Mouse (Mus musculus) midbrain, embryonic 14.5 days (tissue): ENCODE measurements at regions not wholly inside any gene's neighbourhood (a gene's known extent, or its start where the extent isn't known, plus 50 kb on each side); places are given as distances from the start of the nearest gene placed in this dataset.
"Not testable (repeated sequence)": the region's sequence is repeated elsewhere in the genome, so short reads cannot be mapped to it uniquely, and the experiment has no call there.

Experiments
- ATAC-seq: fragments of 200-750 bp; cut with Nextera tagmentation; 2 replicates; pipeline ENCODE4 v1.8.0; 2017; ENCODE audit warnings: moderate number of reproducible peaks, moderate library complexity; ENCODE audit not compliant: low FRiP score, low TSS enrichment
- DNase-seq: peaks from one replicate; pipeline ENCODE4 v3.0.0-alpha.2; 2015
- H3K27ac ChIP-seq: fragments of 300-500 bp; sonication (generic); replicated peaks from 2 replicates; pipeline ENCODE4 v1.5.1; 2014; ENCODE audit warnings: mild to moderate bottlenecking, low read depth, low read length, moderate library complexity
- H3K27me3 ChIP-seq: fragments of 300-500 bp; sonication (generic); 2 replicates; pipeline ENCODE4 v1.6.1; 2014; ENCODE audit warnings: low read length, control low read depth, mixed read lengths; ENCODE audit not compliant: control insufficient read depth, insufficient read depth
- H3K36me3 ChIP-seq: fragments of 300-500 bp; sonication (generic); 2 replicates; pipeline ENCODE4 v1.6.1; 2014; ENCODE audit warnings: low read length, control low read depth; ENCODE audit not compliant: control insufficient read depth, insufficient read depth
- H3K4me1 ChIP-seq: fragments of 300-500 bp; sonication (generic); 2 replicates; pipeline ENCODE4 v1.6.1; 2014; ENCODE audit warnings: mild to moderate bottlenecking, antibody characterized with exemption, low read length, control low read depth; ENCODE audit not compliant: control insufficient read depth, insufficient read depth
- H3K4me2 ChIP-seq: fragments of 300-500 bp; sonication (generic); 2 replicates; pipeline ENCODE4 v1.6.1; 2014; ENCODE audit warnings: mild to moderate bottlenecking, low read length, moderate library complexity
- H3K4me3 ChIP-seq: fragments of 300-500 bp; sonication (generic); replicated peaks from 2 replicates; pipeline ENCODE4 v1.5.1; 2014; ENCODE audit warnings: low read depth, low read length
- H3K9ac ChIP-seq: fragments of 300-500 bp; sonication (generic); replicated peaks from 2 replicates; pipeline ENCODE4 v1.6.1; 2014; ENCODE audit warnings: mild to moderate bottlenecking, low read length, moderate library complexity
- H3K9me3 ChIP-seq: fragments of 300-500 bp; sonication (generic); 2 replicates; pipeline ENCODE4 v1.6.1; 2016; ENCODE audit warnings: low read length, control low read depth, mixed read lengths; ENCODE audit not compliant: control insufficient read depth
- WGBS: fragments of 180-500 bp; shearing (Covaris S2); extraction: QIAGEN DNeasy Blood & Tissue Kit; methylation state at CpG from one replicate; pipeline ENCODE4 v1.1.7; 2014; 5-methylcytosine and 5-hydroxymethylcytosine counted together

DNA sequence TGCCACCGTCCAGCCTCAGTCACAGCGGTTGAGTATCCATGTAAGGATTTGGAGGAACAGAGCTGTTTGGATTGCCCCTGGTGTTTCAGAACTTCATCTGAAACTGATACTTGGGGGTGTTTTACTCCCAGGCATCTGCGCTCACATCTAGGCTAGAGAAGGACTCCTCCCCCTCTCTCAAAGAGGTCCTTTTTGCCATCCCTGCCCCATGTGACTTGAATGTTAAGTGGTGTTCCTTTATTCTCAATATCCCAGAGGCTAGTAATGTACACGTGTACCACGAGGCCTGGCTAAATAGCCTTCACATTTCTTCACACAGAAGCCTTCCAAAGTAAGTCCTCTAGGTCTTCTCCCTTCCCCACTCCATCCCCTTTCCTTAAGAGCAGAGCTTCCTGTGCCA, 280.0 kb downstream of the Etnk1 start:
- Histone ChIP-seq H3K27ac (no peak overlapping the region), H3K4me2 (no peak overlapping the region), H3K27me3 (no peaks in the 10 kb centered on the region), H3K4me1 (0 out of 2 replicates have a peak, but pooled peaks cover 4% of the 10 kb centered on the region), H3K4me3 (no peak overlapping the region), H3K9me3 (no peaks in the 10 kb centered on the region), H3K36me3 (no peaks in the 10 kb centered on the region), H3K9ac (no peak overlapping the region)
- 68% methylated on average over 5 of the region's 5 CpGs for WGBS
- ATAC-seq (no peak), DNase-seq (no peak)

DNA sequence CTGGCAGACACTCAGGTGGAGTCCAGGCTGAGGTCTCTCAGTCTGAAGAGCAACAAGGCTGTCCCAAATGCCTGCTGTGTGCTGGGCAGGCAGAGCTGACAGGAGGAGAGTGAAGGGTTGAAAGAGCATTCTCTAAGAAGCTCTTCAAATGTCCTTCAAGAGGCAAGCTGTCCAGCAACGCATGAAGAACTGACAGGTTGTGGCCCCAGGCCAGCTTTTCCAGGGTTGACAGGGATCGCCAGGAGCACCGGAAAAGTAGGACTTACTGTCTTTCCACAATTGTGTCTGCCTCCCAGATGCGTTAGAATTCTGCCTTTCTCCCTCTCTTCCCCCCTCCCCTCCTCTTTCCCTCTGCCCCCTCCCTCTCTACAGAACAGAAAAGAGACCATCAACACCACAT, 282.1 kb downstream of the Etnk1 start:
- Histone ChIP-seq H3K9ac (no peak overlapping the region), H3K36me3 (no peaks in the 10 kb centered on the region), H3K4me1 (0 out of 2 replicates have a peak, but pooled peaks cover 4% of the 10 kb centered on the region), H3K27ac (no peak overlapping the region), H3K4me3 (no peak overlapping the region), H3K4me2 (no peak overlapping the region), H3K27me3 (no peaks in the 10 kb centered on the region), H3K9me3 (no peaks in the 10 kb centered on the region)
- ATAC-seq (no peak), DNase-seq (no peak)
- WGBS: 70% methylated on average over 4 of the region's 4 CpGs

DNA sequence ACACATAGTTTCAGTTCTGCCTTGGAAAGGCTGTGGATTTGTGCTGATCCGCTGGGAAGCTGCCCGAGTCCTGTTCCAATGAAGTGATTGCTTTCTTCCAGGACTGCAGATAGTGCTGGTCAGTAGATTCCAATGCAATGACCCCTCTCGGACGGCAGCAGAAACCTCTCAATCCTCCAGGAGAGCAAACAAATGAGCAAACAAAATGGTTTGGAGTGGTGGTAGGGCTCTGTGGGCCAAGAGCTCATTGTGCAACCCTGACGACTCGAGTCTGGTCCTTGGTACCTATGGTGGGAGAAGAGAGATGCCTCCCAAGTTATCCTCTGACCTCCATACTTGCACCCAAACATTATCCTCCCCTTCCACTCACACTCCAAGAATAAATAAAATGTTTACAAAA, 284.8 kb downstream of the Etnk1 start:
- no peak for ATAC-seq
- DNase-seq: no peak
- Histone ChIP-seq H3K4me2 (no peak overlapping the region), H3K4me1 (0 out of 2 replicates have a peak, but pooled peaks cover 4% of the 10 kb centered on the region), H3K4me3 (no peak overlapping the region), H3K36me3 (no peaks in the 10 kb centered on the region), H3K27me3 (no peaks in the 10 kb centered on the region), H3K9ac (no peak overlapping the region), H3K9me3 (no peaks in the 10 kb centered on the region), H3K27ac (no peak overlapping the region)
- WGBS: 89% methylated on average over 6 of the region's 6 CpGs

DNA sequence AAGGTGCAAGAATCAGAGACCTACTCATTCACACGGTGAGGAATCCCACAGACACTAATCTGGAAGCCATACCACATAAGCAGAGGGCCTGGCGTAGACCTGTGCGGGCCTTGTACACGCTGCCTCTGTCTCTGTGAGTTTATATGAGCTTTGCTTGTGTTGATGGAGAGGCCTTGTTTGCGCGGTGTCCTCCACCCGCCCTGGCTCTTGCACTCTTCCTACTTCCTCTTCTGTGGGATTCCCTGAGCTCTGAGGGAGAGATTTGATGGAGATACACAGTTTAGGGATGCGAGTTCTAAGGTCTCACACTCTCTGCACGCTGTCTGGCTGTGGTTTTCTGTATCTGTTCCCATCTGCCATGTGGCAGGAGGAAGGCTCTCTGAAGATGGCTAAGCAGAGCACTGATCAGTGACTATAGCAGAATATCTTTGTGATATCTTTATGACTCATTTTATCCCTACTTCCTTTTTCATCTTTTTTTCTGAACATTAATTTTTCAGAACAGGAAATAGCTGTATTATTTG, 287.7 kb downstream of the Etnk1 start:
- no peaks in the 10 kb centered on the region for H3K36me3 ChIP-seq
- ATAC-seq (no peak), DNase-seq (no peak)
- H3K4me1 ChIP-seq: no peaks in the 10 kb centered on the region
- H3K9ac ChIP-seq: no peak overlapping the region
- H3K9me3 ChIP-seq: no peaks in the 10 kb centered on the region
- WGBS: 97% methylated on average over 9 of the region's 9 CpGs
- no peak overlapping the region for H3K4me2 ChIP-seq
- no peak overlapping the region for H3K4me3 ChIP-seq
- no peaks in the 10 kb centered on the region for H3K27me3 ChIP-seq
- no peak overlapping the region for H3K27ac ChIP-seq

DNA sequence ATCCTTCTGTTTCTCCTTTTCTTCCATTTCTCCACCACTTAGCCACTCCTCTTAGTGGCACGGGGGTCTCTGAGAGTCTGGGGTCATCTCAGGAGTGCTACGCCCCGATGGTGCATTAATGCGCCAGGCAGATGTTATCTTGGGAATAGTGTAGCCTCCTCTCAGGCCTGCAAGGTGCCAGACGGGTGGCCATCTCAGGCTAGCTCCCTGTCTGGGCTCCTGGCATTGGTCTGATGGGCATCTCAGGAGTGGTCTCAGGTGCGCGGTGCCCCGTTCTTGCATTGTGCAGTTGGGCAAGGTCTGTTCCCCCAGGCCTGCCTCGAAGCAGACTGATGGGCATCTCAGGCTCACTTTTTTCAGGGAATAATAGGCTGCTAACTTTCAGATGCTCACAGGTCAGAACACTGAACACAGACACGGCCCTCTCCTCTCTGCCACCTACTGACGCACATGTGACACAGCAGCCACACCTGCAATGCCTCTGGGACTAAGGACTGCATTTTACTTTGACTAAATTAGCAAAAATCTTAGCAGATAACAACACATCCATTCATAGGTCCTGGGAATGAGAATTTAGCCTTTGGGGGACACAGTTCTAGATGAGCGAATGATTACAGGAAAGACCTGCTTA, 298.0 kb downstream of the Etnk1 start:
- no peaks in the 10 kb centered on the region for H3K27me3 ChIP-seq
- DNase-seq (no peak), ATAC-seq (no peak)
- no peak overlapping the region for H3K9ac ChIP-seq
- no peaks in the 10 kb centered on the region for H3K4me1 ChIP-seq
- H3K27ac ChIP-seq: no peak overlapping the region
- H3K4me2 ChIP-seq: no peak overlapping the region
- WGBS: 80% methylated on average over 12 of the region's 12 CpGs
- no peaks in the 10 kb centered on the region for H3K9me3 ChIP-seq
- H3K4me3 ChIP-seq: no peak overlapping the region
- no peaks in the 10 kb centered on the region for H3K36me3 ChIP-seq

DNA sequence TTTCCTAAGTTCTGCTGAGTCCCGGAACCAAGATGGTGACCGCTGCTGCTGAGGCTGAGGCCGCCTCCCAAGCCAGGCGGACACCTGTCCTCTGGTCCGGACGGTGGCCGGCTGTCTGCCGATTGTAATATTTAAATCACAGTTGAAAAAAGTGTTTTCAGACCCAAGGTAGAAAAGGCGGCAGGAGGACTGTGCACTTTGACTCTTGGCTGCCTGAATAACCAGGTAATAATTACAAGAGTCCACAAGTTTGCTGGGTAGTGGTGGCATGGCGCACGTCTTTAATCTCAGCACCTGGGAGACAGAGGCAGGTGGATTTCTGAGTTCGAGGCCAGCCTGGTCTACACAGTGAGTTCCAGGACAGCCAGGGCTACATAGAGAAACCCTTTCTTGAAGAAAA, 305.7 kb downstream of the Etnk1 start:
- 93% methylated on average over 11 of the region's 12 CpGs for WGBS
- not testable (repeated sequence) for H3K4me1 ChIP-seq, H3K4me3 ChIP-seq, H3K27ac ChIP-seq, H3K9ac ChIP-seq, H3K9me3 ChIP-seq, DNase-seq, ATAC-seq, H3K36me3 ChIP-seq, H3K4me2 ChIP-seq, H3K27me3 ChIP-seq

DNA sequence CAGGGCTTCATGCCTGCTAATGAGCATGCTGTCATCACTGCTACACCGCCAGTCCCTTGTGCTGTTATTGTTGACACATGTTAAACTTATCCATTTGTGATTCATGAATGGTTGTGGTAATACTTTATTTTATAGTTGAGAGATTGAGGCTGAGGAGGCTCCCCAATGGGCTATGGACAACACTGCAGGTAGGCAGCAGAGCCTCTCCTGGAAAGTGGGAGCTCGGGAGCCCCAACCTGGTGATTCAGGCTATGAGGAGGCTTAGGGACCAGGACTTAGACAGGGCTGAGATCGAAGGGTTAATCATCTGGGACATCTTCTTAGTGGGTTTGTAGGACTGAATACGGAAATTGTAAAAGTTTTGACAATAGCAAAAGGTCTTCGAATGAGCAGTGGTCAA, 307.4 kb downstream of the Etnk1 start:
- Histone ChIP-seq H3K4me3 (no peak overlapping the region), H3K9me3 (no peaks in the 10 kb centered on the region), H3K27ac (no peak overlapping the region), H3K9ac (no peak overlapping the region), H3K4me2 (no peak overlapping the region), H3K4me1 (no peaks in the 10 kb centered on the region), H3K27me3 (no peaks in the 10 kb centered on the region), H3K36me3 (no peaks in the 10 kb centered on the region)
- DNase-seq (no peak), ATAC-seq (no peak)
- WGBS: 77% methylated on average over 5 of the region's 5 CpGs

DNA sequence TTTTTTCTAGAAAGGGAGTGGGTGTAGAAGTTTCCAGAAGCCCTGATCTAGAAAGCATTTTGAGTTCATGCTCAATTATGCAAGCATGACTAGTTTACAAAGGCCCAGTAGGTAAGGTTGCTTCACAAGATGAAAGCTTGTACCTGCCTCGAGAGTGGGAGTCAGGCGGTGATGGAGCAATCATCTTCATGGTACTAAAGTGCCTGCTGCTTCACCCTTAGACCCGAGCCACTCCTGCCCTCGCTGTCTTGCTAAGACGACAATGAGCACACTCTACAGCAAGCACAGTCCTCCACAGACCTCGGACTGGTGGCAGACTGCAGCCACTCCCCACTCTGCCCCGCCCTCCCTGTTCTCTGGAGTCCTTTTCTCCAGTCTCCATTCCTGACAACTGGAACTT, 308.3 kb downstream of the Etnk1 start:
- Histone ChIP-seq H3K4me3 (no peak overlapping the region), H3K4me1 (no peaks in the 10 kb centered on the region), H3K4me2 (no peak overlapping the region), H3K27ac (no peak overlapping the region), H3K36me3 (no peaks in the 10 kb centered on the region), H3K9me3 (no peaks in the 10 kb centered on the region), H3K27me3 (no peaks in the 10 kb centered on the region), H3K9ac (no peak overlapping the region)
- 82% methylated on average over 7 of the region's 7 CpGs for WGBS
- DNase-seq: no peak
- no peak for ATAC-seq

DNA sequence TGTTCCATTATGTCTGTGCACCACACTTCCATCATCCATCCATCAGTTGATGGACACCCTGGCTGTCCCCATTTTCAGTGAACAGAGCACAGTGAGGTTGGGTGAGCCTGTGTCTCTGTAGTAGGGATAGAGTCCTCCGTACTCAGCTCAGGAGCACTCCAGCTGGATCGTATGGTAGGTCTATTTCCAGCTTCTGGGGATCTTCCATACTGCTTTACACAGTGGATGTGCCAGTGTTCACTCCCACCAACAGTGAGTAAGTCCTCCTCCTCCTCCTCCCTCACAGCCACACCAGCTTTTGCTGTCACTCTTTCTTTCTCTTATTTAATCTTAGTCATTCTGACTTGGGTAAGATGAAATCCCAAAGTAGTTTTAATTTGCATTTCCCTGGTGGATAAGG, 310.4 kb downstream of the Etnk1 start:
- ATAC-seq (no peak), DNase-seq (no peak)
- 88% methylated on average over 2 of the region's 2 CpGs for WGBS
- H3K4me3 ChIP-seq: no peak overlapping the region
- no peak overlapping the region for H3K27ac ChIP-seq
- H3K9me3 ChIP-seq: no peaks in the 10 kb centered on the region
- no peak overlapping the region for H3K9ac ChIP-seq
- no peaks in the 10 kb centered on the region for H3K4me1 ChIP-seq
- H3K4me2 ChIP-seq: no peak overlapping the region
- no peaks in the 10 kb centered on the region for H3K27me3 ChIP-seq
- H3K36me3 ChIP-seq: no peaks in the 10 kb centered on the region
